Mouse (Mus musculus): ENCODE data around the gene Gsdma3.
A peak's percentile ranks its signal among the peaks of the same experiment; 100 is the strongest.
"Not testable (repeated sequence)": the region's sequence is repeated elsewhere in the genome, so short reads cannot be mapped to it uniquely, and the experiment has no call there.

Gene Gsdma3

DNA sequence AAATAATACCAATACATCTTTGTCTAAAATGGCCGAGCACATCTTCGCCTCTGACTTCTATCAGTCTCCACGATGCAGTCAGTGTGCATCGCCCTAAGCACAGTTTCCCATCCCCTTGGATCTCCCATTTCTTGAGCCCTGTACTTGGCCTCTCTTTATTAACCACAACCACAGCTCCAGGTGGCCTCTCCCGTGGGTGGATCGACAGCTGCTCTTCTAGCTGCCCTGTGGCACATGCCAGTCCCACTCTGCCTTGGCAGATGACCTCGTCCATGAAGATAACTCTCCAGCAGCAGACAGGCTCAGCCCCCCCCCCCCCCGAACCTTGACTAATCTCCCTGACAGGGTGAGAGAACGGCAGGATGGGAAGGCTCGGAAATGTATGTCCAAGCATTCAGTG, 30.7 kb upstream of the Gsdma3 start:
- no peak for DNase-seq (ENCODE audit: extremely low read depth, insufficient read length, low spot score)

DNA sequence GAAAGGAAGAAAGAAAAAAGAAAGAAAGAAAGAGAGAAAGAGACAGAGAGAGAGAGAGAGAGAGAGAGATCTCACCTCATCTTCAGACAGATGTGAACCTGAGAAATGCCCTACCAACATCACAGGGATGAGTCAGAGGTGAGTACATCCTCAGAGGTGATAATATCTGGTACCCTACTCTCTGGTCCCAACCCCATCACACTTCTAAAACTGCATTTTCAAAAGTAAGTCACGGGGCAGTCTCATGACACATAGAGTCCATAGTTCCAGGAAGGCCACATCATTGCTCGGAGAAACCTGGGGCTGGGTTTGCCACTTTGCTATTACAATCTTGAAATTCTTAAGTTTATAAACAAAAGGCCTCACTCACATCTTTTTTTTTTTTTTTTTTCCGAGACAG, 30.2 kb upstream of the Gsdma3 start:
- no peak for DNase-seq (ENCODE audit: extremely low read depth, insufficient read length, low spot score)

- DNase-seq (ENCODE audit: extremely low read depth, insufficient read length, low spot score), result no peak
Observed at GRCm38 (mm10) chr11:98597363-98597762, 28.8 kb upstream of the Gsdma3 start.

DNA sequence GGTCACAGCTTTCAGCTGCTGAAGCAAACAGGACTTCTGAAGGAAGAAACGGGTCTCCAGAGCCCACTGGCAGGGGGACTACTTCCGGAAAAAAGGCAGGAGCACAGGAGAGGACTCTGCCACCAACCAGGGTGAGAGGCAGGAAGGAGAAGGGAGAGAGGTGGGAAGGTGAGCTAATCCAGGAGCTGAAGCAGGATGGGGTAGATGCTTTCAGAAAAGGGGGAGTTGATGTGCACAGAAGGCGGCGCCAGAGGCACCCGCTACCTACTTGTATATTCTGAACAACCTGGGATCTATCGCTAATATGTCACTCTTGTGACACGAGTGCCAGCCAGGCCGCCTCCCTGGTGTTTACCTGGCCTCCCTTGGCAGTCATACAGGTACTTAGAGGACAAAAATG, 28.2 kb upstream of the Gsdma3 start, which contains the start of gene Lrrc3c:
Gene Lrrc3c (plus strand): TSS at position 301 of the 400 bp plus-strand sequence.
- DNase-seq (ENCODE audit: extremely low read depth, insufficient read length, low spot score), result no peak

- no peak for DNase-seq (ENCODE audit: extremely low read depth, insufficient read length, low spot score)
Observed at GRCm38 (mm10) chr11:98598851-98599290, 27.3 kb upstream of the Gsdma3 start.

- no peak for DNase-seq (ENCODE audit: extremely low read depth, insufficient read length, low spot score)
Observed at GRCm38 (mm10) chr11:98599291-98599690, 26.9 kb upstream of the Gsdma3 start.

- DNase-seq (ENCODE audit: extremely low read depth, insufficient read length, low spot score), result no peak
Observed at GRCm38 (mm10) chr11:98602090-98602690, 24.0 kb upstream of the Gsdma3 start.

DNA sequence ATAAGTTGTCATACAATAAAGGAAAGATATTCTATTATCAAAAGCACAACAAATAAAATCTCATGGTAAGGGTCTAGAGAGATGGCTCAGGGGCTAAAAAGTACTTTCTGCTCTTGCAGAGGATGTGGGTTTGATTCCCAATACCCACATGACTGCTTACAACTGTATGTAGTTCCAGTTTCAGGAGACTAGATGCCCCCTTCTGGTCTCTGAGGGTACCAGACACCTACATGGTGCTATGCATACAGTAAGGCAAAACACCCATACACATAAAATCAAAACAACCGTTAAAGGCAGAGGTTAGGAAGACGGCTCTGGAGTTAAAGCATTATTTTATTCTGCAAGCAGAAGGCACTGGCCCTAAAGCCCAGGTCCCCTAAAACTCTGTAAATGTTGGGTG, 22.2 kb upstream of the Gsdma3 start:
- DNase-seq (ENCODE audit: extremely low read depth, insufficient read length, low spot score), result no peak

DNA sequence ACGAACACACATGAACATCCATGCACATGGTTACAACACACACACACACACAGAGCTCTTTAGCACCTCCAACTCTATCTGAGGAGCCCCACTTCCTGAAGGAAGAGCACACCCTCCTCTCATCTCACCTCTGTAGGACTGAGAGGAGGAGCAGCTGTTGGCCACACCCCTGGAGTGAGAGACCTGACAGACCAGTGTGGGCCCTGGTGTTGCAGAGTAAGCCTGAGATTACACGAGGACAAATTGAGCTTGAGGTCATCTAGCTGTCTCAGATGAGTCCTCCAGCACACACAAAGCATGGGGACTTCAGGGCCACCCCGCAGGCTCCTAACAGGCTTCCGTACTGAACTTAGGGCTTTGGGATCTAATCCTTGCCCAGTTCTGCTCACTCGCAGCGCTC, 21.2 kb upstream of the Gsdma3 start:
- not testable (repeated sequence) for DNase-seq (ENCODE audit: extremely low read depth, insufficient read length, low spot score)

- DNase-seq (ENCODE audit: extremely low read depth, insufficient read length, low spot score), result no peak
Observed at GRCm38 (mm10) chr11:98606763-98607162, 19.4 kb upstream of the Gsdma3 start.

DNA sequence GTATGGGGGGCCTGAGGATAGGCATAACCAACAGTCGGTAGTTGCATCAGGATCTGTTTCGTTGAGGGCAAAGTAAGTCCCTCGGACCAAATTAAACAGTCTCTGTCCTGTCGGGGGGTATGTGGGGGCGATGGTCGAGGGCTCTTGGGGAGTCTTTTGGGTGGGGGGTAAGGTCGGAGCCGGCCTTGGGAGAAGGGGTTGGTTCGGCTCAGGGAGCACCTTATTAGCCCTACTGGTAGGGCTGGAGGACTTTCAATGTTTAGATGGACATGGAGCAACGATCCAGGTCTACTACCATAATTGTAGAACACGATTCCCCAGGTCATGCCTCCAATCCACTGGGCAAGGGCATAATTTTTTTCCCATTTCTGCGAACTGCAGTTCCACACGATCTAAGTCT, 5.4 kb upstream of the Gsdma3 start:
- DNase-seq (ENCODE audit: extremely low read depth, insufficient read length, low spot score), result no peak

GRCm38 (mm10) chr11:98623981-98624380, 2.2 kb upstream of the Gsdma3 start:
- DNase-seq (ENCODE audit: extremely low read depth, insufficient read length, low spot score), result not testable (repeated sequence)

GRCm38 (mm10) chr11:98624381-98624780, 1.8 kb upstream of the Gsdma3 start:
- DNase-seq (ENCODE audit: extremely low read depth, insufficient read length, low spot score), result not testable (repeated sequence)

DNA sequence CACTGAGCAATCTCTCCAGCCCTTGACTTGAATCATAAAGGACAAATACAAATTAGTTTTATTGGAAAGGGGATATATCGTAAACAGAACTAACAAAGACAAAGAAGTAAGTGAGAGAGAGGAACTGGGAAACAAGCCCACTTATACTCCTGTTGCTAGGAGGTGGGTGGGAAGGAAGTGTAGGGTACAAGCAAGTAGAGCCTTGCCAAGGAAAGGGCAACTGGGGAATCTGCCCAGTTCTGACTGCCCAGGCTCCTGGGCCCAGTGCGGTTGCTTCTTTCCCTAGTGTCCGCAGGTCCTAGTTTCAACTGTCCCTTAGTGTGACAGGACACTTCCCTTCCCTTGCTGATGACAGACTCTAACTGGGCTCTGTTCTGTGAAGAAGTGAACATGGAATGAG, 2.5 kb downstream of the Gsdma3 start:
- DNase-seq (ENCODE audit: extremely low read depth, insufficient read length, low spot score), result no peak

- DNase-seq (ENCODE audit: extremely low read depth, insufficient read length, low spot score), result no peak
Observed at GRCm38 (mm10) chr11:98630646-98631045, 4.5 kb downstream of the Gsdma3 start.

- peak; percentile 30 for DNase-seq (ENCODE audit: extremely low read depth, insufficient read length, low spot score)
Observed at GRCm38 (mm10) chr11:98635312-98635970, 9.3 kb downstream of the Gsdma3 start.

- DNase-seq (ENCODE audit: extremely low read depth, insufficient read length, low spot score), result no peak
Observed at GRCm38 (mm10) chr11:98637501-98637900, 11.3 kb downstream of the Gsdma3 start.

DNA sequence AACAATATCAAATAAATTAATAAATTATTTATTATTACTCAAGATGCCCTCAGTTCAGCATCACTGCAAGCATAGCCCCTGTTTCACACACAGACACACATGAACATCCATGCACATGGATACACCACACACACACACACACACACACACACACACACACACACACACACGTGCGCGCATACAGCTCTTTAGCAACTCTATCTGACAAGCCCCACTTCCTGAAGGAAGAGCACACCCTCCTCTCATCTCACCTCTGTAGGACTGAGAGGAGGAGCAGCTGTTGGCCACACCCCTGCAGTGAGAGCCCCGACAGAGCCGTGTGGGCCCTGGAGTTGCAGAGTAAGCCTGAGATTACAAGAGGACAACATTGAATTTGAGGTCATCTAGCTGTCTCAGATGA, 13.9 kb downstream of the Gsdma3 start:
- no peak for DNase-seq (ENCODE audit: extremely low read depth, insufficient read length, low spot score)

GRCm38 (mm10) chr11:98644757-98645156, 18.6 kb downstream of the Gsdma3 start:
- no peak for DNase-seq (ENCODE audit: extremely low read depth, insufficient read length, low spot score)

GRCm38 (mm10) chr11:98645946-98646345, 19.8 kb downstream of the Gsdma3 start:
- no peak for DNase-seq (ENCODE audit: extremely low read depth, insufficient read length, low spot score)

- DNase-seq (ENCODE audit: extremely low read depth, insufficient read length, low spot score), result no peak
Observed at GRCm38 (mm10) chr11:98646459-98646858, 20.3 kb downstream of the Gsdma3 start, which contains the start of gene Gsdma2. Gsdma2 (plus strand) TSS chr11:98646759.

- peak; percentile 19 for DNase-seq (ENCODE audit: extremely low read depth, insufficient read length, low spot score)
Observed at GRCm38 (mm10) chr11:98655076-98655475, 28.9 kb downstream of the Gsdma3 start.

Measured in 3134 (cell line).